Mouse (Mus musculus) duodenum, adult 2 months (tissue): ENCODE data around the gene 7420426K07Rik. TPM values are rescaled to one million over a fixed set of nuclear protein-coding genes. Genes with fewer than 3 reads are reported as not detected.

Source experiments
- polyA plus RNA-seq: library from polyadenylated mRNA; depleted of rRNA; stranded (reverse); fragments of >200 nt; gene quantifications from 2 replicates; pipeline ENCODE4 v1.2.3, GENCODE M21; 2012; ENCODE audit warnings: low replicate concordance; rRNA removed

7420426K07Rik gene
- polyA plus RNA-seq = not detected in 2 replicates

GRCm38 (mm10) chr9:98902819-98903218, at the start of gene 7420426K07Rik:
Gene 7420426K07Rik (plus strand): TSS chr9:98903119.

GRCm38 (mm10) chr9:98856210-98856609, 46.7 kb upstream of the 7420426K07Rik start, which contains the start of gene Prr23a2:
Gene Prr23a2 (plus strand): TSS chr9:98856494.

GRCm38 (mm10) chr9:98864571-98864970, 38.3 kb upstream of the 7420426K07Rik start, which contains the start of gene Prr23a3:
Gene Prr23a3 (plus strand): TSS chr9:98864767.

Other genes starting within 250 kb of the 7420426K07Rik start
- gene Prr23a1, start 60.6 kb upstream of the 7420426K07Rik start, polyA plus RNA-seq = not detected in 2 replicates
- not detected in 2 replicates for gene Prr23a2, start 46.6 kb upstream of the 7420426K07Rik start, polyA plus RNA-seq
- gene Prr23a3, start 38.4 kb upstream of the 7420426K07Rik start, polyA plus RNA-seq = not detected in 2 replicates
- gene Foxl2, start 52.2 kb downstream of the 7420426K07Rik start, polyA plus RNA-seq = not detected in 2 replicates
- 0.13 and 0.33 TPM in 2 replicates for gene Faim, start 83.3 kb downstream of the 7420426K07Rik start, polyA plus RNA-seq
- 64.1 and 85.8 TPM in 2 replicates for gene Gm1123, start 132.6 kb downstream of the 7420426K07Rik start, polyA plus RNA-seq
- gene Pik3cb, start 237.5 kb downstream of the 7420426K07Rik start, polyA plus RNA-seq = 0.93 and 1.5 TPM in 2 replicates